Mouse (Mus musculus): ENCODE data around the gene Rabgef1. TPM values are rescaled to one million over a fixed set of nuclear protein-coding genes. Genes with fewer than 3 reads are reported as not detected.

Rabgef1 gene
- polyA plus RNA-seq, 1 experiment from 2014 or later = 24.4 TPM

Other genes starting within 250 kb of the Rabgef1 start
- gene Vkorc1l1, start 229.8 kb upstream of the Rabgef1 start, polyA plus RNA-seq (2014; fragmentation: Nextera tagmentation; extraction: Ambion mirVana) = 24.8 and 25.4 TPM in 2 replicates
- 57.8 and 60.0 TPM in 2 replicates for gene Gusb, start 168.7 kb upstream of the Rabgef1 start, polyA plus RNA-seq (2014; fragmentation: Nextera tagmentation; extraction: Ambion mirVana)
- gene Asl, start 142.6 kb upstream of the Rabgef1 start, polyA plus RNA-seq (2014; fragmentation: Nextera tagmentation; extraction: Ambion mirVana) = 32.1 and 35.7 TPM in 2 replicates
- 24.9 and 25.6 TPM in 2 replicates for gene Crcp, start 142.5 kb upstream of the Rabgef1 start, polyA plus RNA-seq (2014; fragmentation: Nextera tagmentation; extraction: Ambion mirVana)
- 94.0 and 102 TPM in 2 replicates for gene Tpst1, start 98.5 kb upstream of the Rabgef1 start, polyA plus RNA-seq (2014; fragmentation: Nextera tagmentation; extraction: Ambion mirVana)
- gene Kctd7, start 26.9 kb upstream of the Rabgef1 start, polyA plus RNA-seq (2014; fragmentation: Nextera tagmentation; extraction: Ambion mirVana) = 5.8 and 6.5 TPM in 2 replicates
- gene Tmem248, start 45.3 kb downstream of the Rabgef1 start, polyA plus RNA-seq (2014; fragmentation: Nextera tagmentation; extraction: Ambion mirVana) = 40.6 and 44.7 TPM in 2 replicates
- gene Sbds, start 83.7 kb downstream of the Rabgef1 start, polyA plus RNA-seq (2014; fragmentation: Nextera tagmentation; extraction: Ambion mirVana) = 51.7 and 54.3 TPM in 2 replicates
- gene Tyw1, start 83.8 kb downstream of the Rabgef1 start, polyA plus RNA-seq (2014; fragmentation: Nextera tagmentation; extraction: Ambion mirVana) = 22.3 and 23.9 TPM in 2 replicates
- gene Caln1, start 197.7 kb downstream of the Rabgef1 start, polyA plus RNA-seq (2014; fragmentation: Nextera tagmentation; extraction: Ambion mirVana) = 1.3 and 2.2 TPM in 2 replicates
- not detected in 2 replicates for gene A330070K13Rik, start 212.8 kb downstream of the Rabgef1 start, polyA plus RNA-seq (2014; fragmentation: Nextera tagmentation; extraction: Ambion mirVana)